Mouse (Mus musculus) stomach, embryonic 15.5 days (tissue): Measurements from ENCODE around the gene Atp5s. TPM values are rescaled to one million over a fixed set of nuclear protein-coding genes. Genes with fewer than 3 reads are reported as not detected.

Experiments
- ATAC-seq: fragments of 200-750 bp; cut with Nextera tagmentation; 2 replicates; pipeline ENCODE4 v1.8.0; 2017; ENCODE audit warnings: low read depth, moderate number of reproducible peaks, moderate TSS enrichment; ENCODE audit not compliant: insufficient read depth, low FRiP score
- H3K27ac ChIP-seq: fragments of 300-500 bp; sonication (generic); 2 replicates; pipeline ENCODE4 v1.5.1; 2015; ENCODE audit warnings: mild to moderate bottlenecking, inconsistent platforms
- H3K27me3 ChIP-seq: fragments of 300-500 bp; sonication (generic); replicated peaks from 2 replicates; pipeline ENCODE4 v1.6.1; 2015; ENCODE audit warnings: inconsistent platforms
- H3K36me3 ChIP-seq: fragments of 300-500 bp; sonication (generic); 2 replicates; pipeline ENCODE4 v1.6.1; 2015; ENCODE audit warnings: inconsistent platforms
- H3K4me1 ChIP-seq: fragments of 300-500 bp; sonication (generic); 2 replicates; pipeline ENCODE4 v1.6.1; 2015; ENCODE audit warnings: inconsistent platforms
- H3K4me2 ChIP-seq: fragments of 300-500 bp; sonication (generic); 2 replicates; pipeline ENCODE4 v1.6.1; 2015; ENCODE audit warnings: mild to moderate bottlenecking, inconsistent platforms
- H3K4me3 ChIP-seq: fragments of 300-500 bp; sonication (generic); replicated peaks from 2 replicates; pipeline ENCODE4 v1.5.1; 2015; ENCODE audit warnings: inconsistent platforms
- H3K9ac ChIP-seq: fragments of 300-500 bp; sonication (generic); 2 replicates; pipeline ENCODE4 v1.6.1; 2015; ENCODE audit warnings: inconsistent platforms
- H3K9me3 ChIP-seq: fragments of 300-500 bp; sonication (generic); 2 replicates; pipeline ENCODE4 v1.6.1; 2016; ENCODE audit warnings: inconsistent platforms
- WGBS: fragments of 180-500 bp; shearing (Covaris S2); methylation state at CpG from one replicate; pipeline ENCODE4 v1.1.7; 2015; 5-methylcytosine and 5-hydroxymethylcytosine counted together
- polyA plus RNA-seq: library from polyadenylated mRNA; unstranded; fragments of >200 nt; fragmentation: Nextera tagmentation; extraction: Ambion mirVana; gene quantifications from 2 replicates; pipeline ENCODE4 v1.2.1, GENCODE M21; 2015

Gene Atp5s
- polyA plus RNA-seq, 1 experiment from 2014 or later: 28.2 TPM

DNA sequence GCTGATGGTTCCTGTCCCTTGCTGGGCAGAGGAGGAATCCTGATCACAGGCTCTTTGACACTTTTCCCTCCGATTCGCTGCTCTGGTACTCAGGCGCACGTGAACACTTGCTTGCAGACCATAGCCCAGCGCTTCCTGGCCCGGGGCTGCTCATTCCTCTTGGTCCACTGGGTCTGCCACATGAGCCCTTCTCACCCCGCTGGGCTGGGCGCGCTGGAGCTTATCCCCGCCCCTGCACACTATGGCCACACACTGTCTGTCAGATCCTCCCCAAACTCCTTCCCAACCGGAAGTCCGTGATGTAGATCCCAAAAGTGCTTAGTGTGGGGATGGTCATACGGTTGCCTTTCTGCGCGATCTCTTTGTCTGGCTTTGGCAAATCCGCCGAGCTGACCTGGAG lies 31.3 kb upstream of the Atp5s start:
- Histone ChIP-seq H3K27ac (no peak overlapping the region), H3K4me1 (no peaks in the 10 kb centered on the region), H3K4me3 (no peak overlapping the region), H3K36me3 (no peaks in the 10 kb centered on the region), H3K9me3 (no peaks in the 10 kb centered on the region), H3K4me2 (no peak overlapping the region), H3K27me3 (no peaks in the 10 kb centered on the region), H3K9ac (no peak overlapping the region)
- WGBS: 85% methylated on average over 17 of the region's 17 CpGs
- no peak for ATAC-seq

DNA sequence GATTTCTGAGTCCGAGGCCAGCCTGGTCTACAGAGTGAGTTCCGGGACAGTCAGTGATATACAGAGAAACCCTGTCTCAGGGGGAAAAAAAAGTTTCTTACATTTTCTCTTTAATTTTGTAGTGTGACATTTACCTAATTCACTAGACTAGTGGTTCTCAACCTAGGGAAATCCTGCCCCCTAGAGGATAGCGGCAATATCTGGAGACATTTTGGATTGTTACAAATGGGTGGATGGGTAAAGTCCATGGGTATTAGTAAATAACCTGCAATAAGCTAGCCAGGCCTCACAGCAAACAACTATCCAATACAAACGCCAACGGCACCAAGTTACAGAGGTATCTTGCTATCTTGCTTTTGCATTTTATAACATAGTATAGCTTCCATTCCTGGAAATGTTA lies 28.0 kb upstream of the Atp5s start:
- no peak overlapping the region for H3K27ac ChIP-seq
- H3K27me3 ChIP-seq: no peaks in the 10 kb centered on the region
- no peak overlapping the region for H3K4me2 ChIP-seq
- WGBS: 72% methylated on average over 5 of the region's 5 CpGs
- H3K4me3 ChIP-seq: no peak overlapping the region
- H3K4me1 ChIP-seq: no peaks in the 10 kb centered on the region
- no peaks in the 10 kb centered on the region for H3K36me3 ChIP-seq
- no peaks in the 10 kb centered on the region for H3K9me3 ChIP-seq
- H3K9ac ChIP-seq: no peak overlapping the region
- no peak for ATAC-seq

- 83% methylated on average over 6 of the region's 6 CpGs for WGBS
- ATAC-seq: no peak
These were observed 26.4 kb upstream of the Atp5s start for GRCm38 (mm10) chr12:69698352-69698751.

GRCm38 (mm10) chr12:69704799-69705458 lies 19.8 kb upstream of the Atp5s start:
- no peaks in the 10 kb centered on the region for H3K4me1 ChIP-seq
- H3K4me3 ChIP-seq: no peak overlapping the region
- H3K9ac ChIP-seq: no peak overlapping the region
- ATAC-seq: peak; percentile 91
- H3K36me3 ChIP-seq: peaks cover 2% of the 10 kb centered on the region; the same call in 1 of the 2 replicates
- H3K27ac ChIP-seq: no peak overlapping the region
- WGBS: 65% methylated on average over 11 of the region's 11 CpGs
- no peaks in the 10 kb centered on the region for H3K27me3 ChIP-seq
- H3K9me3 ChIP-seq: no peaks in the 10 kb centered on the region
- no peak overlapping the region for H3K4me2 ChIP-seq

More at GRCm38 (mm10) chr12:69698352-69698751, 26.4 kb upstream of the Atp5s start:
- Histone ChIP-seq H3K27me3 (no peaks in the 10 kb centered on the region), H3K36me3 (no peaks in the 10 kb centered on the region), H3K4me3 (no peak overlapping the region), H3K4me1 (no peaks in the 10 kb centered on the region), H3K27ac (no peak overlapping the region), H3K9me3 (no peaks in the 10 kb centered on the region), H3K9ac (no peak overlapping the region), H3K4me2 (no peak overlapping the region)

DNA sequence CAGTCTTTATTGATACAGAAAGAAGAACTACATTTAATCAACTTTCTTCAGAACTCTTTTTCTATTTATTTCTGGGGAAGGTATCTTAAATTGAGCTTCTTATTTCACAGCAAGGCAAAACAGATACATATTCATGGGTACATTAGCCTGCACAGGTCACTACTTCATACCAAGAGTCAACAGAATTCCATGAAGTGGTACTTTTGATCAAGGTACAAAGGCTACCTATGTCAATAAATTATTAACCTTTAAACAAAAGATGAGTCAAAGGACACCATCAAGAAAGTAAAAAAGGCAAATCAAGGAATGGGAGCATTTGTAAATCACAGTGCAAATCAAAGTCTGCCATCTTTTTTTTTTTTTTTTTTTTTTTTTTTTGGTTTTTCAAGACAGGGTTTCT lies 11.1 kb upstream of the Atp5s start:
- Histone ChIP-seq H3K4me1 (no peaks in the 10 kb centered on the region), H3K27ac (no peak overlapping the region), H3K9me3 (no peaks in the 10 kb centered on the region), H3K4me2 (no peak overlapping the region), H3K36me3 (peaks cover 12% of the 10 kb centered on the region; the same call in 1 of the 2 replicates), H3K4me3 (no peak overlapping the region), H3K27me3 (no peaks in the 10 kb centered on the region), H3K9ac (no peak overlapping the region)
- no peak for ATAC-seq

DNA sequence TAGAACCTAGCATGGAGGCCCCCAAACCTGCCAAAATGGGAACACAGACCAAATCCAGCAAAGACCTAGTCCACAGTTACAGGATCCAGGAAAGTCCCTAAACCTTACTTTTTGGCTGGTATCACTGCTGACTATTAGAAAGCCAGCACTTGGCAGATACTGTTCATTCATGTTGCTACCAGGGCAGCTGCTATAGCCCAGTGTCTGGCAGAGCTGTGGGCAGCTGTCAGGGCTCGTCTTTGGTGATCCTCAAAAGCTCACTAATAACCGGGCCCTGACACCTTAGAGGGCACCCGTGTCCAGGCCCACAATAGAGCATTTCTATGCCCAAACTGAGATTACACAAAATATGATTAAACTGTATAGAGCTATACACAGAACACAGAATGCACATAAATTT lies 1.9 kb upstream of the Atp5s start:
- 0 out of 2 replicates have a peak, but pooled peaks cover 7% of the 10 kb centered on the region for H3K4me1 ChIP-seq
- H3K9ac ChIP-seq: no peak overlapping the region
- H3K27ac ChIP-seq: no peak overlapping the region
- no peaks in the 10 kb centered on the region for H3K9me3 ChIP-seq
- peaks cover 16% of the 10 kb centered on the region; the same call in 1 of the 2 replicates for H3K36me3 ChIP-seq
- 88% methylated on average over 3 of the region's 3 CpGs for WGBS
- H3K27me3 ChIP-seq: no peaks in the 10 kb centered on the region
- H3K4me2 ChIP-seq: no peak overlapping the region
- no peak overlapping the region for H3K4me3 ChIP-seq
- no peak for ATAC-seq

- Histone ChIP-seq H3K9ac (no peak overlapping the region), H3K4me2 (peak overlapping the region; percentile 78), H3K9me3 (no peaks in the 10 kb centered on the region), H3K4me1 (0 out of 2 replicates have a peak, but pooled peaks cover 7% of the 10 kb centered on the region), H3K36me3 (peaks cover 12% of the 10 kb centered on the region; the same call in 1 of the 2 replicates), H3K27ac (no peak overlapping the region), H3K27me3 (no peaks in the 10 kb centered on the region), H3K4me3 (peak overlapping the region; percentile 63)
- 57% methylated on average over 2 of the region's 2 CpGs for WGBS
- ATAC-seq: no peak
These were observed 1.4 kb upstream of the Atp5s start for GRCm38 (mm10) chr12:69723376-69723775.

DNA sequence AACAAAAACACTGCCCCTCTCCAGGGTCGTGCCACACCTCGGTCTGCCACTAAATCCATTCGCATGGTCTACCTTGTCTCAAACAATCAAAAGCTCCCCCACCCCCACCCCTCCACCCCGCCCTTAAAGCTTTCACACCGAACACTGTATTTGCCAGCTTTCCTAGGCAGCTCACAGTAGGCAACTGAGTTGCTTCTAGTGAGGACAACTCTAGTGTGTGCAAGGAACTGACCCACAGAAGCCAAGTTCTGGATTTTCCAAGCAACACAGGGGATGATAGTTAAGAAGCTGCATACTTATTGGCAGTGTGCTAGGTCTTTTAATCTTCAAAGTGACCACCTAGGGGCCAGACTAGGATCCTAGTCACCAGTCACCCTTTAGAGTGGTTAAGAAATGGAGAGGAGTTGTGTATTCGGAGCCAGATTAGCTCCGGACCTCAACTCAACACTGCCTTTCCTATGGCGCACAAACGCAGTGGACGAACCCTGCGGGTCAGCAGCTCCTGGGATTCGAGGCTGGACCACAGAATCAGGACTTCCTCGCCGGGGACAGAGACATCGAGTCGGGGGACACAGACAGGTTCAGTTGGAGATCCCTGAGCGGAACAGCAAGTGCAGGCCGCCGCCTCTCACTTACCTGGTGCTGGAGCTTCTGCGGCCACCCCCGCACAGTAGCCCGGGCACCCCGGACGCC lies 586 bp upstream of the Atp5s start:
- H3K9ac ChIP-seq: peak overlapping the region; percentile 58
- WGBS: 2% methylated on average over 24 of the region's 24 CpGs
- 0 out of 2 replicates have a peak, but pooled peaks cover 7% of the 10 kb centered on the region for H3K4me1 ChIP-seq
- peak overlapping the region; percentile 78 for H3K4me2 ChIP-seq
- no peaks in the 10 kb centered on the region for H3K27me3 ChIP-seq
- peak overlapping the region; percentile 63 for H3K4me3 ChIP-seq
- peaks cover 9% of the 10 kb centered on the region; the same call in 1 of the 2 replicates for H3K36me3 ChIP-seq
- H3K9me3 ChIP-seq: no peaks in the 10 kb centered on the region
- ATAC-seq: no peak
- peak overlapping the region; percentile 41; the same call in 1 of the 2 replicates for H3K27ac ChIP-seq

GRCm38 (mm10) chr12:69729246-69729645 lies 4.5 kb downstream of the Atp5s start:
- H3K36me3 ChIP-seq: no peaks in the 10 kb centered on the region
- 87% methylated on average over 1 of the region's 1 CpGs for WGBS
- H3K9ac ChIP-seq: no peak overlapping the region
- H3K27ac ChIP-seq: no peak overlapping the region
- 0 out of 2 replicates have a peak, but pooled peaks cover under 1% of the 10 kb centered on the region for H3K4me1 ChIP-seq
- H3K27me3 ChIP-seq: no peaks in the 10 kb centered on the region
- no peak for ATAC-seq
- no peak overlapping the region for H3K4me2 ChIP-seq
- H3K4me3 ChIP-seq: no peak overlapping the region
- no peaks in the 10 kb centered on the region for H3K9me3 ChIP-seq

- no peaks in the 10 kb centered on the region for H3K27me3 ChIP-seq
- H3K4me1 ChIP-seq: no peaks in the 10 kb centered on the region
- H3K4me3 ChIP-seq: no peak overlapping the region
- 84% methylated on average over 1 of the region's 1 CpGs for WGBS
- H3K27ac ChIP-seq: no peak overlapping the region
- ATAC-seq: no peak
- no peak overlapping the region for H3K4me2 ChIP-seq
- no peaks in the 10 kb centered on the region for H3K36me3 ChIP-seq
- no peak overlapping the region for H3K9ac ChIP-seq
- no peaks in the 10 kb centered on the region for H3K9me3 ChIP-seq
These were observed 5.6 kb downstream of the Atp5s start for GRCm38 (mm10) chr12:69730306-69730705.

- H3K27me3 ChIP-seq: no peaks in the 10 kb centered on the region
- WGBS: 46% methylated on average over 5 of the region's 5 CpGs
- no peak overlapping the region for H3K4me3 ChIP-seq
- H3K27ac ChIP-seq: no peak overlapping the region
- H3K36me3 ChIP-seq: no peaks in the 10 kb centered on the region
- no peaks in the 10 kb centered on the region for H3K9me3 ChIP-seq
- H3K9ac ChIP-seq: no peak overlapping the region
- no peaks in the 10 kb centered on the region for H3K4me1 ChIP-seq
- H3K4me2 ChIP-seq: no peak overlapping the region
- no peak for ATAC-seq
These were observed 7.5 kb downstream of the Atp5s start for GRCm38 (mm10) chr12:69732221-69732620.

DNA sequence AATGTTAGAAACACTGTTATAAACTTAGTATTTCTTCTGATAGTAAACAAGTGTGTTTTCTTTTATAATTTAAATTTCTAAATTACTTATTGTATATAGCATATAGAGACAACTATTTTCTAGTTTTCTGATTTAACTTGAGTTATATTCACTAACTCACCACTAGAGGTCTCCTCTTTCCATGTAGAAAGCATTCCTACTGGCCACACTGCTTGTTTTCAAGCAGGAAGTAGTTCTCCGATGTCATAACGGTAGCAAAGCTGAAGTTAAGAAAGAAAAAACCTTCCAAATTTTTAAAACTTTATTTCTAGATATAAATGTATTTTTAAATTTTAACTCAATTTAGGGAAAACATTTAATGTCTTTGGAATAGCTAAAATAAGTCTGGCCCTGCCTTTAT lies 8.8 kb downstream of the Atp5s start:
- no peaks in the 10 kb centered on the region for H3K36me3 ChIP-seq
- H3K4me1 ChIP-seq: no peaks in the 10 kb centered on the region
- ATAC-seq: 0 out of 2 replicates have a peak, but pooled peaks have one; percentile 35
- no peaks in the 10 kb centered on the region for H3K9me3 ChIP-seq
- no peak overlapping the region for H3K4me3 ChIP-seq
- H3K9ac ChIP-seq: no peak overlapping the region
- no peak overlapping the region for H3K4me2 ChIP-seq
- H3K27me3 ChIP-seq: no peaks in the 10 kb centered on the region
- no peak overlapping the region for H3K27ac ChIP-seq
- WGBS: 1% methylated on average over 2 of the region's 2 CpGs
